Comparison of ENCODE assay signal across 9 mouse cellular contexts in the genomic region with DNA sequence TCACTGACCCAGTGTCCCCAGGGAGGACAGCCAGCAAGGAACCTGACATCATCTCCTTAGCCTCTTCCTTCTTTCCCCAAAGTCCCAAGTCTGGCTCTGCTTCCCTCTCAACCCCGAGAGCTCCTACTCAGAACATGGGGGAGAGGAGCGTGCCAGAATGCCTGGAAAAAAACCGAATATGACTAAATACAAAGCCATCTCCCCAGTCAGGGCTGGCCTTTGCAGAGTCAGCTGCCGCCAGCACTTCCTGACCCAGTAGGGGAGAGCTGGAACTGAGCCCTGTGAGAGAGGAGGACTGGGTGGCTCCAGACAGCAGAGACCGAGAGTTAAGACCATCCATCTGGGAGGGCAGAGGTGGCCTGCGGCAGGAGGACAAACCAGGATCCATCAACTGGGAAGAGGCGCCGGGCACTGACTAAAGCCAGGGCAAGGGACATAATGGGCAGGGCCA. TPM values are rescaled to one million over a fixed set of nuclear protein-coding genes. Genes with fewer than 3 reads are reported as not detected.
DNase-seq lines count a peak whose midpoint lies in the region; ATAC-seq and TF ChIP-seq lines count a peak whose summit lies in the region.
"Had no signal": no experiment of that assay in that cellular context is flagged by ENCODE, and none has a peak within 500 bp of the region (broad histone marks: within the 10 kb centered on the region; RNA-seq: fewer than 3 reads in every experiment).

No protein-coding gene starts in this region.

- WGBS in heart, embryonic 11.5 days (ENCODE audit: insufficient replicate concordance) = 55% methylated on average over 8 of the region's 8 CpGs
- WGBS in cerebellum, adult 2 months = 13% methylated on average over 8 of the region's 8 CpGs
- 50% methylated on average over 8 of the region's 8 CpGs for WGBS in heart, embryonic 15.5 days
- 34% methylated on average over 8 of the region's 8 CpGs for WGBS in lung, embryonic 14.5 days

- no peaks in the 10 kb centered on the region for H3K9me3 ChIP-seq in heart, embryonic 11.5 days (replicated peaks; ENCODE audit: control insufficient read depth, low read length)
- H3K9me3 ChIP-seq in heart, embryonic 15.5 days (replicated peaks) = no peaks in the 10 kb centered on the region
- H3K9me3 ChIP-seq in lung, embryonic 14.5 days (ENCODE audit: low read depth, low read length) = no peaks in the 10 kb centered on the region

- no peak overlapping the region for H3K4me2 ChIP-seq in heart, embryonic 11.5 days
- no peak overlapping the region for H3K4me2 ChIP-seq in heart, embryonic 15.5 days
- H3K4me2 ChIP-seq in lung, embryonic 14.5 days = no peak overlapping the region

- no peak overlapping the region for H3K27ac ChIP-seq in heart, embryonic 11.5 days (ENCODE audit: low read depth, low read length)
- no peak overlapping the region for H3K27ac ChIP-seq in cerebellum, adult 2 months (ENCODE audit: insufficient read depth, low read length)
- H3K27ac ChIP-seq in heart, embryonic 15.5 days = peak overlapping the region; percentile 28; the same call in 1 of the 2 replicates
- H3K27ac ChIP-seq in lung, embryonic 14.5 days (ENCODE audit: low read depth) = peak overlapping the region; percentile 38; the same call in 1 of the 2 replicates
- H3K27ac ChIP-seq: liver, embryonic 14.5 days had no signal

- no peak overlapping the region for H3K4me3 ChIP-seq in heart, embryonic 11.5 days (ENCODE audit: low read depth, low read length)
- no peak overlapping the region for H3K4me3 ChIP-seq in cerebellum, adult 2 months (replicated peaks; ENCODE audit: insufficient read depth, low read depth, low read length)
- no peak overlapping the region for H3K4me3 ChIP-seq in heart, embryonic 15.5 days
- no peak overlapping the region for H3K4me3 ChIP-seq in lung, embryonic 14.5 days (ENCODE audit: low read depth, low read length)

- no peak overlapping the region for H3K9ac ChIP-seq in heart, embryonic 11.5 days (ENCODE audit: low read depth, low read length)
- no peak overlapping the region for H3K9ac ChIP-seq in heart, embryonic 15.5 days
- H3K9ac ChIP-seq in lung, embryonic 14.5 days = no peak overlapping the region
- H3K9ac ChIP-seq: liver, embryonic 14.5 days had no signal

- DNase-seq in heart, adult 11 months = peak; percentile 99
- DNase-seq in cerebellum, adult 2 months = peak; percentile 68 to 79
- peak; percentile 83 for DNase-seq in lung, embryonic 14.5 days
- peak; percentile 58 for DNase-seq in urinary bladder, postnatal 25 days (ENCODE audit: low spot score)
- no peak for DNase-seq in embryo, embryonic 9.5 days (ENCODE audit: extremely low spot score)
- no peak for DNase-seq in thymus, postnatal 0 days (ENCODE audit: low spot score)

- H3K36me3 ChIP-seq in heart, embryonic 11.5 days (ENCODE audit: control insufficient read depth, insufficient read depth, low read length) = no peaks in the 10 kb centered on the region
- no peaks in the 10 kb centered on the region for H3K36me3 ChIP-seq in heart, embryonic 15.5 days
- no peaks in the 10 kb centered on the region for H3K36me3 ChIP-seq in lung, embryonic 14.5 days (ENCODE audit: insufficient read depth)

- TF ChIP-seq CTCF in cerebellum, adult 2 months (IDR thresholded peaks at IDR 0.05; ENCODE audit: borderline replicate concordance, insufficient read depth, low read depth, low read length) = no peak
- no peak for TF ChIP-seq CTCF in lung, embryonic 14.5 days (IDR thresholded peaks at IDR 0.05; ENCODE audit: low read depth)

- ATAC-seq in heart, embryonic 11.5 days (replicated peaks; ENCODE audit: insufficient number of reproducible peaks, low FRiP score, low TSS enrichment) = no peak
- ATAC-seq in heart, embryonic 15.5 days (replicated peaks; ENCODE audit: insufficient number of reproducible peaks, insufficient read depth, low FRiP score, low read depth) = peak; percentile 53
- peak; percentile 85 for ATAC-seq in lung, embryonic 14.5 days (ENCODE audit: insufficient read depth)

- no peak for TF ChIP-seq POLR2A in cerebellum, adult 2 months (IDR thresholded peaks at IDR 0.05; ENCODE audit: borderline replicate concordance, insufficient read depth, low read length)

- peaks cover 34% of the 10 kb centered on the region for H3K4me1 ChIP-seq in heart, embryonic 11.5 days (ENCODE audit: control insufficient read depth, insufficient read depth, low read length)
- peaks cover 26% of the 10 kb centered on the region for H3K4me1 ChIP-seq in cerebellum, adult 2 months (ENCODE audit: control insufficient read depth, insufficient read depth, low read length)
- H3K4me1 ChIP-seq in heart, embryonic 15.5 days (replicated peaks) = peaks cover 29% of the 10 kb centered on the region
- H3K4me1 ChIP-seq in lung, embryonic 14.5 days (ENCODE audit: insufficient read depth) = no peaks in the 10 kb centered on the region

- peaks cover 7% of the 10 kb centered on the region for H3K27me3 ChIP-seq in heart, embryonic 11.5 days (ENCODE audit: control insufficient read depth, insufficient read depth, low read length)
- H3K27me3 ChIP-seq in cerebellum, adult 2 months (ENCODE audit: control insufficient read depth, insufficient read depth, low read length) = no peaks in the 10 kb centered on the region
- peaks cover 9% of the 10 kb centered on the region; the same call in 1 of the 2 replicates for H3K27me3 ChIP-seq in heart, embryonic 15.5 days
- H3K27me3 ChIP-seq in lung, embryonic 14.5 days (ENCODE audit: insufficient read depth, low read length) = peaks cover 15% of the 10 kb centered on the region

RNA-seq across cellular contexts. Expression of a gene that starts 6.1 kb away (rescaled TPM):
- 38.1 and 39.1 TPM in 2 replicates for polyA plus RNA-seq in heart, embryonic 11.5 days (2014; fragmentation: Nextera tagmentation; extraction: Ambion mirVana)
- polyA plus RNA-seq in cerebellum, adult 2 months (2012; rRNA removed) = 18.3 and 20.9 TPM in 2 replicates
- 11.0 and 16.0 TPM in 2 replicates for polyA plus RNA-seq in heart, embryonic 15.5 days (2015; fragmentation: Nextera tagmentation; extraction: Ambion mirVana)
- polyA plus RNA-seq in lung, embryonic 14.5 days (2014; fragmentation: Nextera tagmentation; extraction: Ambion mirVana) = 3.1 and 3.7 TPM in 2 replicates
- 137 TPM in 2 replicates for polyA plus RNA-seq in thymus, postnatal 0 days (2015; fragmentation: Nextera tagmentation; extraction: Ambion mirVana)

RNA-seq across cellular contexts. Expression of a gene that starts 40.5 kb away (rescaled TPM):
- 1.3 and 2.4 TPM in 2 replicates for polyA plus RNA-seq in heart, embryonic 11.5 days (2014; fragmentation: Nextera tagmentation; extraction: Ambion mirVana)
- 1.5 and 1.8 TPM in 2 replicates for polyA plus RNA-seq in cerebellum, adult 2 months (2012; rRNA removed)
- polyA plus RNA-seq in heart, embryonic 15.5 days (2015; fragmentation: Nextera tagmentation; extraction: Ambion mirVana) = 2.4 and 4.8 TPM in 2 replicates
- 2.0 and 2.3 TPM in 2 replicates for polyA plus RNA-seq in lung, embryonic 14.5 days (2014; fragmentation: Nextera tagmentation; extraction: Ambion mirVana)
- 22.2 and 23.5 TPM in 2 replicates for polyA plus RNA-seq in thymus, postnatal 0 days (2015; fragmentation: Nextera tagmentation; extraction: Ambion mirVana)

Comparison
In these comparisons a context has a peak if more than half of its experiments do, and no peak if none do; other contexts are left out.
1. H3K27ac ChIP-seq: peak in heart, embryonic 15.5 days (single experiment) and lung, embryonic 14.5 days (single experiment); none in heart, embryonic 11.5 days (single experiment) and cerebellum, adult 2 months (single experiment).
2. DNase-seq: peak in heart, adult 11 months (single experiment), cerebellum, adult 2 months (2 of 2), lung, embryonic 14.5 days (single experiment) and urinary bladder, postnatal 25 days (single experiment); none in embryo, embryonic 9.5 days (single experiment) and thymus, postnatal 0 days (single experiment).